In the genomic region with DNA sequence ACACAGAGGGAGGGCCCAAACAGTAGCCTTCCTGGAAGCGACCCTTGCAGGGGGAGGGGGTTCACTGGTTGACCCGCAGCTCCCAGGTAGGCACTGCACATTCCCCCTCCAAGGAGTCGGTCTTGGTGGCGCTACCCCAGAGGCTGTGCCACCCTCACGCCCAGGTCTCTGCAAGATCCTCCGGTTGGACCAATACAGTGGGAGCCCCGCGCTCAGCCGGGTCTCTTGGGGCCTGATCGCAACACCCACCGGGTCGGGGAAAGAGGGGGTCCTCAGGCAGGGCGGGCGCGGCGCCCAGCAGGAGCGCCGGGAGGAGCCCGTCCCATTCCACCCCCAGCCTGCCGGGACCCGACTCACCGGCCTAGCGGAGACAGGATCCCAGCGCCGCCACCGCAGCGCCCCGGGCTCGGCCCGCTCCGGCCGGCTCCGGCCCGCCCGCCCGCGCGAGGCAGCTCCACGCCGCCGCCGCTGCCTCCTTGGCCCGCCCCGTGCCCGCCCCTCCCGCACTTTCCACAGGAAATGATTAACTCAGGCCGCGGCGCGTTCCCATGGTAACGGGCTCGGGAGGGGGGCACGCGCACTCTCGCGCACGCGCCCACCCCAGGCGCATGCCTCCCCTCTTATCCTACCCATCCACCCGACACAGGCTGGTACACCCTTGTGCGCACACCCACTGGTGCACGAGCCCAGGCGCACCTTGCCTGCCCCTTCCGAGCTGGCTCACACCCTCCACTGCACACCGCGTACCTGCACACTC, we compare ENCODE assay signal across 8 mouse cellular contexts.
DNase-seq lines count a peak whose midpoint lies in the region; ATAC-seq and TF ChIP-seq lines count a peak whose summit lies in the region.

No protein-coding gene starts in this region.

- WGBS in hindbrain, embryonic 15.5 days = under 1% methylated on average over 41 of the region's 66 CpGs

- no peaks in the 10 kb centered on the region for H3K36me3 ChIP-seq in hindbrain, embryonic 15.5 days

- peak; percentile 13 for ATAC-seq in Patski
- ATAC-seq in hindbrain, embryonic 15.5 days (ENCODE audit: low FRiP score, low read depth) = peak; percentile 85

- no peaks in the 10 kb centered on the region for H3K9me3 ChIP-seq in hindbrain, embryonic 15.5 days

- TF ChIP-seq CTCF in Patski (IDR thresholded peaks at IDR 0.05) = no peak

- peak overlapping the region; percentile 61 for H3K4me3 ChIP-seq in hindbrain, embryonic 15.5 days

- H3K27ac ChIP-seq in hindbrain, embryonic 15.5 days (replicated peaks) = peak overlapping the region; percentile 78

- CTCF ChIA-PET in Patski (lab: Charles Lee) = interaction anchor here (0.7 to 2.4 kb wide), 2 partner anchors 37 to 58 kb away, joined by 3 to 5 read pairs; no protein-coding TSS in a partner anchor

- in situ Hi-C loops in Patski (cut with MboI; ENCODE audit: low pct_unique_long_range_greater_than_20kb) = no loop called here

- no peaks in the 10 kb centered on the region for H3K27me3 ChIP-seq in Patski
- H3K27me3 ChIP-seq in hindbrain, embryonic 15.5 days = no peaks in the 10 kb centered on the region; the same call in 1 of the 2 replicates

- no peak for DNase-seq in Patski (ENCODE audit: low read depth, low spot score)
- DNase-seq in cerebellum, postnatal 14 days = peak; percentile 84 to 87
- peak; percentile 79 to 89 for DNase-seq in frontal cortex, postnatal 36 days (ENCODE audit: low spot score in 2 of 2)
- peak; percentile 88 for DNase-seq in left cerebral cortex, adult 11 months (ENCODE audit: low spot score)
- peak; percentile 75 for DNase-seq in lung, postnatal 25 days (ENCODE audit: low spot score)
- DNase-seq in retina, postnatal 7 days (ENCODE audit: low read depth, low spot score) = peak; percentile 57
- peak; percentile 52 for DNase-seq in urinary bladder, postnatal 10 days (ENCODE audit: low spot score)

- POLR2A ChIA-PET in Patski (lab: Charles Lee) = interaction anchor here (0.5 to 2.4 kb wide), 8 partner anchors 8 to 227 kb away, joined by 3 to 17 read pairs (median 4); no protein-coding TSS in a partner anchor

- peak overlapping the region; percentile 83 for H3K4me2 ChIP-seq in hindbrain, embryonic 15.5 days

- H3K4me1 ChIP-seq in hindbrain, embryonic 15.5 days (replicated peaks) = peaks cover 52% of the 10 kb centered on the region

- peak overlapping the region; percentile 73 for H3K9ac ChIP-seq in hindbrain, embryonic 15.5 days
